Mouse (Mus musculus) testis, postnatal 10 days (tissue): Measurements from ENCODE around the gene Syt1.

Experiments
- DNase-seq: peaks from one replicate; pipeline ENCODE4 v3.0.0; 2021; ENCODE audit warnings: low spot score

Syt1 gene

GRCm38 (mm10) chr10:108753304-108753703 lies 257.5 kb downstream of the Syt1 start:
- no peak for DNase-seq

DNA sequence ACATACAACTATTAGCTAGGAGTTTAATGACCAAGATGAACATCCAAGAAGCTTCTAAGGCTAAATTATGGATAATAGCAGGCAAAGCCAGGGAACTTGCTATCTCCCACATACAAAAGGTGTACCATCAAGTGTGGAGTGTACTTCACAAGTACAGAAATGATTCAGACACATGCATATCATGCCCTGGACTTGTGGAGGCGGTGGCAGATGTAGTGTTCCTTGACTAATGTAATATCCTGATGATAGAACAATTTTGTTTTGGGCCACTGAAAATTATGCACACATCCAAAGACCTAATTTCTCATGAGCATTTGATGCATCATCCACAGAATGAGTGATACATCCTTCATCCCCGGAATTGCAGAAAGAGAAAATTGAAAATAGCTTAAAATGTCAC lies 267.0 kb downstream of the Syt1 start:
- no peak for DNase-seq

DNA sequence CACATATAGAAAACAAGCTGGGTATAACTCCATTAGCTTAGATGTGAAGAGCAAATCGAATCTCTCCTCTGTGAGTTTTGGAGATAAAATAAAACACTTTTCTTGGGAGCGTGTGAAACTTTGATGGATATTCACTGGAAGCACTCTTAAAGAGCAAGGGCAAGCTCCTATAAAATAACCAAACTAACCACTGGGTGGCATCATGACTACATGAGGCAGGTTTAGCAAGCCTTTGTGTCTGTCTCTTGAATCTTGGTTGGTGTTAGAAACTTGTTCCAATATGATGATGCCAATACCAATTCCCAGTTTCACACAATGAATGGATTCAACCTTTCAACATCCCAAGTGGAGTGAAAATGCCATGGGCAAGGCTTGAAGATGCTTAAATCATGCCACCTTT lies 276.8 kb downstream of the Syt1 start:
- no peak for DNase-seq

DNA sequence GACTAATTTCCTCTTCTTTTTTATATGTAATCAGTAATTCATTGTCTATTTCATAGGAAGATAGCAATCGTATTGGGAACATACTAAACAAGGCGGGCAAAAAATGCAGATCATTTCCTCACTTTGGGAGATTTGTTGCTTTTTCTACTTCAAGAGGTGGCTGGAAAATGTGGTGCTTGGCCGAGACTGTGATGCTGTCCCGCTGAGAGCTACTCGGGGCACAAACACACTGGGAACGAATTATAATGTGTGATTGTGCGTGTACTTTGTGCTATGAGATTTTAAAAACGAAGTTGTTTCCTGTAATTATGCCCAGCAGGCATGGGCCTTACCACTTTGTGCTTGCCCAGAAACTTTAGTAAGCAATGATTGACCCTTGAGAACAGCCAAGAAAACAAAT lies 281.8 kb downstream of the Syt1 start:
- no peak for DNase-seq

DNA sequence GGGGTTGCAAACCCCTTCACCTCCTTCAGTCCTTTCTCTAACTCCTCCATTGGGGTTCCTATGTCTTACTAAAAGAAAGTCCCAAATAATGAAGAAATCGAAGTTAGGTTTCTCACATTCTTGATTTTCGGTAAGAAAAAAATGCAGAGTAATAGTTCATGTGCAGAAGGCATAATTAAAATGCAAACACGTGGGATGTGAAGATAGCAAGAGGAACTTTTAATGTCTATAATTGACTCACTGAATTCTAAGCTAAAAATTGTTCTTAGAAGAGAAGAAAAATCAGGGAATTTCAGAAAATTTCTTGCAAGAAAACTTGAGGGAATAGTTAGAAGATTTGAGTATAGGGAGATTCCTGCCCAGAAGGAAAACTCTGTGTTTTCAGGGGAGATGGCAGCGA lies 284.4 kb downstream of the Syt1 start:
- DNase-seq, result no peak

DNA sequence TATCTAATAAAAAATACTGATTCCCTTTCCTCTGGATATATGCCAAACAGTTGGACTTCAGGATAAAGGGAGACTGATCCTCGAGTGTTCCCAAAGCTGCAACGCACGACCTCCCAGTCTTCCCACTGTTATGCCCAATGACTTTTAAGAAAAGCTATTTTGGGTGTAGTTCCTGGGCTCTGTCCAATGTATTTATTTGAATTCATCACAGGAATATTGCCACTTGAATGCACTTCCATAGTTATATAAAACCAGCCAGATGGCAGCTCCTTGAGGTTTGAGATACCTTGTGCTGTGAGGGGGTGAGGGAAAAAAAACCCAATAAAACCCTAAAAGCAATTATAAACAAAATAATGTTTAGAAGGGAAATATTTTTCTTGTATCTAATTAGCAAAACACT lies 285.9 kb downstream of the Syt1 start:
- DNase-seq, result no peak

DNA sequence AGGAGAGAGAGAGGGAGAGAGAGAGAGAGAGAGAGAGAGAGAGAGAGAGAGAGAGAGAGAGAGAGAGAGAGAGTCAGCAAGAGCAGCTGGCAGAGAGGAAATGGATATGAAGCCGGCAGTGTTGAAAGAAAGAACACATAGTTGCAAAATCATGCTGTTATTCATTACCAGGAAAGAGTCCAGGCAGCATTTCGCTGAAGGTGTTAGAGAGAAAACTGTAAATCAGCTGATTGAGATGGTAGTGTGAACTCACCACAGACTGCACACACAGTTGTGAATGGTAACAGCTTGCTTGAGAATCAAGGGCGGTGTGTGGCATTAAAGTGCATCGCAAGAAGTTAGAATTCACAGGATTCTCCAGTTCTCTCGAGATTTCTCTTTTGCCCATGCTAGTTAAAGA lies 300.3 kb downstream of the Syt1 start:
- DNase-seq, result no peak

DNA sequence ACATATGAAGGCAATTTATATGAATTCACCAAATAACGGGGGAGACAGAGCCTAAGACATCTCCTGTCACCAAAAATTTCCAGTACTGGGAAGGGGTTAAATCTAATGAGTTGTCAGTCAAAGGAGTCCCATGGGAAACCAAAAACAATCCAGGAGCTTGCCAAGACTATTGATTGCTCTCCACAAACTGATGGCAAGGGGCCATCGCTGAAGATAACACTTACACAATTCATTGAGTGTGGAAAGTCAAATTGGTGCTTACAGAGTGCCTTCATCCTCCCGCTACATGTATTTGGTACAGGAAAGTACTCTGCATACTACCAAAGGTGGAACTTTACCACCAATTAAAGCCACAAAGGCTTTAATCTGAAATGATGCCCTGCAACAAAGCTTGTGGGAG lies 305.1 kb downstream of the Syt1 start:
- DNase-seq, result no peak

- DNase-seq, result no peak
Observed at GRCm38 (mm10) chr10:108701361-108702128, 309.2 kb downstream of the Syt1 start.

DNA sequence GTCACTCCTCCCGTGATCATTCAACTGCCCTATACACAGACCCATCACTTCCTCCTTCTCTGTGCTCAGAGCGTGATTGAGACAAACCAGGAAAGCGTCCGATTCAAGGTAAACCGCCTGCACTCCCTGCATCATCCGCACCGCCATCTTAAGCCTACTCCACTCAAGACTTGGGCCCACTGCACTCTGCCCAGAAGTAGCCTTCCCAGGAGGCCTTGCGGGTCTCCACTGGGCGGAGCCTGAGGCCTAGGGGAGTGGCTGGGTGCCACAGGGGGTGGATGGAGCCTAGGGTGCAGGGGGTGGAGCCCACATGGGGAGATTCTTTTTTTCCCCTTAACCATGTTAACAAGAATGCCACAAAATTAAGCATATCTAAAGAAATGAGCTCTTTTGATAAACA lies 310.8 kb downstream of the Syt1 start, which contains the start of gene Gm5136:
Gene Gm5136, minus strand, starts transcription at position 215 of the 400 bp plus-strand sequence.
- peak; percentile 47 for DNase-seq

DNA sequence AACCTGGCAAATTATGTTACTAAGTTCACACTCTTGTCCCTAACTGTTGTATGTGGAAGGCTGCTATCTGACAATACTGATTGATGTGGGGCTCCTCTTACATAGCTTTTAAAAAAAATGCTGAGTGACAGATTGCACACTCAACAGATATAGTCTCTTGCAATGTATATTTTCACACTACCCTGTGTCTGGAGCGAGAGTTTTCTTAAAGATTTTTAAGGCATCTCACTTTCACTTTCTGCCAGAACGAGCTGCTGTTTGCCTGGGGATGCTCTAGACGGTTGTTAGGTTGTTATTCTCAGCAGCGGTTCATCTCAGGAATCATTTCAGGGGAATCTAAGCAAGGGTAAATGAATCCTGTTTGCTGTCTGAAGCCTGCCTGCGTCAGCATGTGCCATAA lies 313.7 kb downstream of the Syt1 start:
- DNase-seq, result no peak

GRCm38 (mm10) chr10:108690954-108691353 lies 319.8 kb downstream of the Syt1 start:
- DNase-seq, result no peak

GRCm38 (mm10) chr10:108686696-108687095 lies 324.1 kb downstream of the Syt1 start:
- no peak for DNase-seq

DNA sequence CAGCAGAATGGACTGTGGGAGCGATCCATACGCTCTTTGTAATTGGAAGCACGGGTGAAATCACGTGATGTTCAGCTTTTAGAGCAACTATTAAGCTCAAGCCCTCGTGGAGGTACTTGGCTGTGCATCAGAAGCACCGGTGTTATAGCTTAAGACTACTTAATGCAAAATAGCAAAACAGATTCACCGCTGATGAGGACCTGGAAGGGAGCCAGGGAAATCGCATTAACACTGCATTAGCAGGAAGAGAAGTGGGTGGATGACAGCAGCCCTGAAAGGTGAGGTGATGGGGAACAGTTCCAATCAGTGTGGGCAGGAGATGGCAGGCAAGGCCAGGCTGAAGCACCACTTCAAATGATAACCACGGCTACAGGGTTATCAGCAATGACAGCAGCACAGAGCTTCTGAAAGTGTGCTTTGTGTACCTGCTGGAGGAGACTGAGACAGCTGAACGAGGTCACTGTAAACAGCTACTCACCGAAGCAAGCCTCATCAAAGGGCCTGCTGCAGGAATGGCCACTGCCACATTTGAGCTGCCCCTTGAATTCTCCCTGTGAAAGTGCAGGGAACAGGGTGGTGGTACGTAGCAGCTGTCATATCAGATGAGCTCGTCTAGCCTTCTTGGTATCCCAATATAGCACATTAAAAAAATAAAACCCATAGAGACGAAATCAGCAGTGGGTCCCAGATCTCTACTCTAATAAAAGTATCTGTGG lies 330.9 kb downstream of the Syt1 start:
- DNase-seq, result no peak

GRCm38 (mm10) chr10:108677053-108677452 lies 333.7 kb downstream of the Syt1 start:
- DNase-seq, result no peak

DNA sequence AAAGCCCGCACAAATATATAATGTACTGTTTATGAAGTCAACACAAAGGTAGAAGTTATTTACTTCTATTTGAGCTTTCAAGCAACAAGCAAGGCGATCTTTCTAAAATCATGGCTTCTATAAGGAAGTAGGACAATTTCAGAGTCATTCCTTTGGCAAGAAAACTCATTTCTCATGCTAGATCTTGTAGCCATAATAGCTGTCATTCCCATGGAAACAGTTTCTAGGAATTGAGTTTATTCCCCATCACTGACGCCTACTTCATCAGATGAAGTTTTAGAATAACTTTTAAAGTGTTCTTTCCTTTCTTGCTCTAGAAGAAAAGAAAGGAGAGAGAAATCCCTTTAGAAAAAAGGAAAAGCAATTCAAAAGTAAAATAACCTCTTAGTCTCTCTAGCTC lies 341.8 kb downstream of the Syt1 start:
- no peak for DNase-seq

DNA sequence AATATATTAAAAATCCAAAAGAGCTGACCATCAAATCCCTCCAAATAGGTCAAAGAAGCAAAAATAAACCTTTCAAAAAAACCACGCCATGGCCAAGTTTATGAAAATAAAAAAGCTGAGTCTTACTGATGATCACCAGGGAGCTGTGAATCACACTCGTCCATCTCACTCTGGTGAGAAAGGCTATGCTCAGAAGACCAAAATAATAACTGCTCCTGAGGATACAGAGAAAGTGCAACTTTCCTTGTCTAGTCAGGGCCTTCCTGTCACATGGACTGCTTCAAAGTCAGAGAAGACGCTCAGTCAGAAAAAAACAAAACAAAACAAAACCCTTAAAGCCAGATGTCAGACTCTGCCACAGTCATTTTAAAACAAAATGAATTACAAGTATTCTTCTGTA lies 350.5 kb downstream of the Syt1 start:
- DNase-seq, result no peak

DNA sequence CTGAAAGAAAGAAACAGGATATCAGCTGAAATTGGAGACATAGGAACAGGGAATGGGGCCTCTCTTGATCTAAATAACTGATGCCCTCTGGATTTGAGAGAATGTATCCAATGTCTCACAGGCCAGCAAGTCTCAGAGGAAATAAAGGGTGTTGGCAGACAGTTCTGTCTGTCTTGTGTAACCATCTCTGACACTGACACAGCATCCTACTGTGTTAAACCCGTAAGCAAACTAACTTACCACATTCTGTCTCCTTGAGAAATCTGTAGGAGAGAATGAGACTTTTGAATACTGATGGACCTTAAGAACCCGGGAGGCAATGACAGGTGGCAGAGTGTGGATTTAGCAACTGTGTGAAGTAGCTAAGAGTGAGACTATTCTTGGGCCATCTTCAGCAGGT lies 352.5 kb downstream of the Syt1 start:
- DNase-seq, result no peak

GRCm38 (mm10) chr10:108657669-108658068 lies 353.1 kb downstream of the Syt1 start:
- no peak for DNase-seq

GRCm38 (mm10) chr10:108656898-108657297 lies 353.9 kb downstream of the Syt1 start:
- DNase-seq, result no peak

DNA sequence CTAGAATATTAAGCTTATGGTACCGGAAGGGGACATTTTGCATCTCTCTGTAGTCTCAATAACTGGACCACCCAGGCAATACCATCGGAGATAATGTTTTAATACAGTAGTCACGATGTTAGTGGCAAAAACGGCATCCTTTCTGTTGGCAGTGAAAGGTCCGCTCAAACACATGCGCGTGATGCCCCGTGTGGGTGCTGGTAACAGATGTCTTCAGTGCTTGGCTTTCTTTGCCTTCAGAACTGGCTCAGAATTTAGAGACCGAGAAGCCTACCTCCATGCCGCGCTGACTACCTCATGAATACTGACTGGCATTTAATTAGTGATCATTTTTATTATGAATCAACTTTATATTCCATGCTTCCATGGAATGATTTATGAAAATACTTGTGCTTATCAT lies 355.7 kb downstream of the Syt1 start:
- no peak for DNase-seq

DNA sequence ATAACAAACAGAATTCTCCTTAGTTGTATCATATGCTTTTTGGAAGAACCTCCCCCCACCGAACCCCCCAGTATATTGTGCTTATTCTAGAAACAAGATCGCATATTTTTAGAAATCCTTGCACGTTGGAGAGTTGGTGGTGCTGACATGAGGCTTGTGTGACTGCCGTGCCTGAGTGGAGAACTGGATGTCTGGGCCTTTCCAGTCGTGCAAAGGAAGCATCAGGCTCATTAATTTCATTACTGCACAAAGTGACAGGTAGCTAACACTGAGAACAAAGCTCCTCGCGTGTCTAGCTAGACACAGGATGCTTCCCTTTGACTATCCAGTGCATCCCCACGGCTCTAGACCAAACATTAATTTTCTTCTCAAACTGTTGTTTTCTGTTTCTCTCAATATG lies 358.0 kb downstream of the Syt1 start:
- no peak for DNase-seq

DNA sequence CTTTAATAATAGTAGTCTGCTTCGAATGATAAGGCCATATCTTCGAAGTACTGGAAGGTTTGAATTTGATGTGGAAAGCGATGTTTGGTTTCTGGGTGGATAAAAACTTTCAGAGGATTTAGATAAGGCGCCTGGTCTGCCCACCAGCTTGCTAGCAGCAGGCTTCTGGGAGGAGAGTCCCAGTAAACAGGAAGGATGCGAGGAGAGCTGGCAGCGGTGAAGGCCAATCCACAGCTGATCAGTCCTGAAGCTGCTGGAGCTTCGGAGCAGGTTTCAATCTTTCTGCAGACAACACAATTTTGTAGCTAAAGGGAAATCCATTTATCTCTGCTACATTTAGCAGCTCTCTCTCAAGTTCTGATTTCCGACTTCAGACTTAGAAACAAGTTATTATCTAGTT lies 358.7 kb downstream of the Syt1 start:
- no peak for DNase-seq

DNA sequence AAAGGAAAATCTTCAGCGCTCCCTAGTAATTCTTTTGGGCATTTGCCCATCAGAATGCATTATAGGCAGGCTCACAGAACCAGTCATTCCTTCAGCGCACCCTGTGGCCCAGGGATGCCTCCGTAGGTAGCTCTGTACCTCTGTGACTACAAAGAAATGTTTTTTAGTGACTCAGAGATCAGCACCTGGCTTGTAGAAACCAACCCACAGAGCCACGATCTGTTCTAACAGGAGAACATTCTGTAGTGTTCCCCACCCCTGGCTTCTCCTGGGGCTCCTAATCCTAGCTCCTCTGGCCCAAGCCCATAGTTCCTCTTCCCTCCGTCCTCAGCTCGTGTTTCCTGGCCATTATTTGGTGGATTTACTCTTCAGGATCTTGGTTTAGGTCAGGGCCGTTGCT lies 361.6 kb downstream of the Syt1 start:
- DNase-seq, result no peak
